Mouse (Mus musculus) intestine, embryonic 16.5 days (tissue): ENCODE results near the gene Kat2b. TPM values are rescaled to one million over a fixed set of nuclear protein-coding genes. Genes with fewer than 3 reads are reported as not detected.
"Not testable (repeated sequence)": the region's sequence is repeated elsewhere in the genome, so short reads cannot be mapped to it uniquely, and the experiment has no call there.

ENCODE experiments used
- ATAC-seq: fragments of 200-750 bp; cut with Nextera tagmentation; 2 replicates; pipeline ENCODE4 v1.8.0; 2017; ENCODE audit warnings: moderate TSS enrichment, moderate library complexity
- H3K27ac ChIP-seq: fragments of 300-500 bp; sonication (generic); 2 replicates; pipeline ENCODE4 v1.5.1; 2014; ENCODE audit warnings: mild to moderate bottlenecking, low read length
- H3K27me3 ChIP-seq: fragments of 300-500 bp; sonication (generic); replicated peaks from 2 replicates; pipeline ENCODE4 v1.6.1; 2014; ENCODE audit warnings: low read length, control low read depth, mixed read lengths; ENCODE audit not compliant: control insufficient read depth, insufficient read depth
- H3K36me3 ChIP-seq: fragments of 300-500 bp; sonication (generic); 2 replicates; pipeline ENCODE4 v1.6.1; 2014; ENCODE audit warnings: low read length, control low read depth; ENCODE audit not compliant: control insufficient read depth, insufficient read depth
- H3K4me1 ChIP-seq: fragments of 300-500 bp; sonication (generic); 2 replicates; pipeline ENCODE4 v1.6.1; 2014; ENCODE audit warnings: low read length, control low read depth, mixed read lengths; ENCODE audit not compliant: control insufficient read depth, insufficient read depth
- H3K4me2 ChIP-seq: fragments of 300-500 bp; sonication (generic); 2 replicates; pipeline ENCODE4 v1.6.1; 2014; ENCODE audit warnings: low read depth, low read length, control low read depth
- H3K4me3 ChIP-seq: fragments of 300-500 bp; sonication (generic); 2 replicates; pipeline ENCODE4 v1.5.1; 2014; ENCODE audit warnings: mild to moderate bottlenecking, low read length
- H3K9ac ChIP-seq: fragments of 300-500 bp; sonication (generic); 2 replicates; pipeline ENCODE4 v1.6.1; 2014; ENCODE audit warnings: low read depth, low read length
- H3K9me3 ChIP-seq: fragments of 300-500 bp; sonication (generic); 2 replicates; pipeline ENCODE4 v1.6.1; 2016; ENCODE audit warnings: low read length, control low read depth; ENCODE audit not compliant: control insufficient read depth
- WGBS: fragments of 180-500 bp; shearing (Covaris S2); extraction: QIAGEN DNeasy Blood & Tissue Kit; methylation state at CpG from one replicate; pipeline ENCODE4 v1.1.7; 2014; 5-methylcytosine and 5-hydroxymethylcytosine counted together
- polyA plus RNA-seq: library from polyadenylated mRNA; unstranded; fragments of >200 nt; fragmentation: Nextera tagmentation; extraction: Ambion mirVana; gene quantifications from 2 replicates; pipeline ENCODE4 v1.2.1, GENCODE M21; 2015

Kat2b gene
- polyA plus RNA-seq, 1 experiment from 2014 or later, result 4.1 TPM

GRCm38 (mm10) chr17:53697521-53697920 is 130.9 kb downstream of the Kat2b start:
- H3K36me3 ChIP-seq, H3K9me3 ChIP-seq, H3K4me3 ChIP-seq, H3K4me1 ChIP-seq, H3K9ac ChIP-seq, ATAC-seq, H3K27ac ChIP-seq, H3K4me2 ChIP-seq, H3K27me3 ChIP-seq: not testable (repeated sequence)
- WGBS, result 89% methylated on average over 8 of the region's 8 CpGs

GRCm38 (mm10) chr17:53714453-53714852 is 147.8 kb downstream of the Kat2b start:
- H3K27ac ChIP-seq, result no peak overlapping the region
- H3K9ac ChIP-seq, result no peak overlapping the region
- H3K4me3 ChIP-seq, result no peak overlapping the region
- 59% methylated on average over 1 of the region's 1 CpGs for WGBS
- no peaks in the 10 kb centered on the region for H3K9me3 ChIP-seq
- H3K4me1 ChIP-seq, result no peaks in the 10 kb centered on the region
- H3K27me3 ChIP-seq, result no peaks in the 10 kb centered on the region
- peak; percentile 53 for ATAC-seq
- no peak overlapping the region for H3K4me2 ChIP-seq
- no peaks in the 10 kb centered on the region for H3K36me3 ChIP-seq

GRCm38 (mm10) chr17:53715161-53715560 is 148.5 kb downstream of the Kat2b start:
- not testable (repeated sequence) for H3K9ac ChIP-seq, H3K4me2 ChIP-seq, H3K27me3 ChIP-seq, H3K4me3 ChIP-seq, H3K36me3 ChIP-seq, H3K27ac ChIP-seq, ATAC-seq, H3K4me1 ChIP-seq, H3K9me3 ChIP-seq
- WGBS, result 59% methylated on average over 1 of the region's 1 CpGs

- no peak overlapping the region for H3K9ac ChIP-seq
- H3K36me3 ChIP-seq, result no peaks in the 10 kb centered on the region
- ATAC-seq, result no peak
- H3K9me3 ChIP-seq, result no peaks in the 10 kb centered on the region
- WGBS, result 64% methylated on average over 1 of the region's 1 CpGs
- no peaks in the 10 kb centered on the region for H3K27me3 ChIP-seq
- no peak overlapping the region for H3K4me3 ChIP-seq
- no peaks in the 10 kb centered on the region for H3K4me1 ChIP-seq
- H3K4me2 ChIP-seq, result no peak overlapping the region
- H3K27ac ChIP-seq, result no peak overlapping the region
Measured at GRCm38 (mm10) chr17:53718474-53718873, 151.8 kb downstream of the Kat2b start.

- not testable (repeated sequence) for H3K4me2 ChIP-seq, H3K36me3 ChIP-seq, H3K4me1 ChIP-seq, H3K27ac ChIP-seq, H3K27me3 ChIP-seq, H3K4me3 ChIP-seq, ATAC-seq, H3K9me3 ChIP-seq, H3K9ac ChIP-seq
- WGBS, result 91% methylated on average over 3 of the region's 3 CpGs
Measured at GRCm38 (mm10) chr17:53718916-53719315, 152.3 kb downstream of the Kat2b start.

Other genes starting within 250 kb of the Kat2b start
- gene Efhb, start 103.5 kb upstream of the Kat2b start, polyA plus RNA-seq, result 0.33 and 0.38 TPM in 2 replicates
- 61.0 and 63.8 TPM in 2 replicates for gene Rab5a, start 87.6 kb upstream of the Kat2b start, polyA plus RNA-seq
- gene Pp2d1, start 27.4 kb upstream of the Kat2b start, polyA plus RNA-seq, result 0.16 TPM in 2 replicates
- gene Sgo1, start 122.5 kb downstream of the Kat2b start, polyA plus RNA-seq, result 20.2 and 24.7 TPM in 2 replicates